Mouse (Mus musculus) liver, embryonic 11.5 days (tissue): ENCODE measurements around the gene Kcnf1. TPM values are rescaled to one million over a fixed set of nuclear protein-coding genes. Genes with fewer than 3 reads are reported as not detected.

Experiments used
- ATAC-seq: fragments of 200-750 bp; cut with Nextera tagmentation; replicated peaks from 2 replicates; pipeline ENCODE4 v1.8.0; 2017; ENCODE audit warnings: moderate number of reproducible peaks, mild to moderate bottlenecking, moderate TSS enrichment, moderate library complexity; ENCODE audit not compliant: low FRiP score
- DNase-seq: peaks from one replicate; pipeline ENCODE4 v3.0.0-alpha.2; 2017; ENCODE audit warnings: low spot score
- H3K27ac ChIP-seq: fragments of 300-500 bp; sonication (generic); 2 replicates; pipeline ENCODE4 v1.5.1; 2014; ENCODE audit warnings: mild to moderate bottlenecking, low read depth, low read length, control low read depth
- H3K27me3 ChIP-seq: fragments of 300-500 bp; sonication (generic); replicated peaks from 2 replicates; pipeline ENCODE4 v1.6.1; 2014; ENCODE audit warnings: low read length, mixed read lengths; ENCODE audit not compliant: control insufficient read depth, insufficient read depth
- H3K36me3 ChIP-seq: fragments of 300-500 bp; sonication (generic); 2 replicates; pipeline ENCODE4 v1.6.1; 2014; ENCODE audit warnings: mild to moderate bottlenecking, low read length, moderate library complexity, mixed read lengths; ENCODE audit not compliant: control insufficient read depth, insufficient read depth
- H3K4me1 ChIP-seq: fragments of 300-500 bp; sonication (generic); replicated peaks from 2 replicates; pipeline ENCODE4 v1.6.1; 2014; ENCODE audit warnings: low read length, mixed read lengths; ENCODE audit not compliant: control insufficient read depth, insufficient read depth
- H3K4me2 ChIP-seq: fragments of 300-500 bp; sonication (generic); 2 replicates; pipeline ENCODE4 v1.6.1; 2014; ENCODE audit warnings: mild to moderate bottlenecking, control low read depth, moderate library complexity
- H3K4me3 ChIP-seq: fragments of 300-500 bp; sonication (generic); 2 replicates; pipeline ENCODE4 v1.5.1; 2014; ENCODE audit warnings: low read depth, low read length, control low read depth
- H3K9ac ChIP-seq: fragments of 300-500 bp; sonication (generic); 2 replicates; pipeline ENCODE4 v1.6.1; 2014; ENCODE audit warnings: low read depth, low read length, control low read depth
- H3K9me3 ChIP-seq: fragments of 300-500 bp; sonication (generic); 2 replicates; pipeline ENCODE4 v1.6.1; 2016; ENCODE audit warnings: low read length, inconsistent platforms, mixed read lengths; ENCODE audit not compliant: control insufficient read depth
- WGBS: fragments of 180-500 bp; shearing (Covaris S2); extraction: QIAGEN DNeasy Blood & Tissue Kit; methylation state at CpG from one replicate; pipeline ENCODE4 v1.1.7; 2014; 5-methylcytosine and 5-hydroxymethylcytosine counted together
- polyA plus RNA-seq: library from polyadenylated mRNA; unstranded; fragments of >200 nt; fragmentation: Nextera tagmentation; extraction: Ambion mirVana; gene quantifications from 2 replicates; pipeline ENCODE4 v1.2.1, GENCODE M21; 2014

The Kcnf1 gene
- 0.53 and 0.82 TPM in 2 replicates for polyA plus RNA-seq

GRCm38 (mm10) chr12:17176757-17177092 is at the start of gene Kcnf1:
Gene Kcnf1, minus strand, starts transcription at chr12:17176888.
- DNase-seq (no peak), ATAC-seq (no peak)
- H3K4me2 ChIP-seq = peak within 1 kb of the TSS; percentile 65
- H3K9me3 ChIP-seq = no peaks in the 10 kb centered on the region
- H3K4me1 ChIP-seq = no peaks in the 10 kb centered on the region
- 31% methylated on average over 4 of the region's 4 CpGs for WGBS
- H3K27me3 ChIP-seq = peaks cover 35% of the 10 kb centered on the region
- H3K27ac ChIP-seq = no peak within 1 kb of the TSS
- no peaks in the 10 kb centered on the region for H3K36me3 ChIP-seq
- H3K9ac ChIP-seq = no peak within 1 kb of the TSS
- H3K4me3 ChIP-seq = peak within 1 kb of the TSS; percentile 41

GRCm38 (mm10) chr12:17225012-17225411 is 48.3 kb upstream of the Kcnf1 start:
- Histone ChIP-seq H3K4me2 (no peak overlapping the region), H3K27me3 (no peaks in the 10 kb centered on the region), H3K27ac (no peak overlapping the region), H3K9me3 (no peaks in the 10 kb centered on the region), H3K4me3 (no peak overlapping the region), H3K9ac (no peak overlapping the region), H3K36me3 (no peaks in the 10 kb centered on the region), H3K4me1 (no peaks in the 10 kb centered on the region)
- 78% methylated on average over 5 of the region's 5 CpGs for WGBS
- no peak for ATAC-seq
- no peak for DNase-seq

GRCm38 (mm10) chr12:17223050-17223449 is 46.4 kb upstream of the Kcnf1 start:
- no peak overlapping the region for H3K4me3 ChIP-seq
- H3K4me1 ChIP-seq = no peaks in the 10 kb centered on the region
- no peaks in the 10 kb centered on the region for H3K27me3 ChIP-seq
- WGBS = 57% methylated on average over 3 of the region's 3 CpGs
- H3K27ac ChIP-seq = no peak overlapping the region
- no peak overlapping the region for H3K9ac ChIP-seq
- no peak for ATAC-seq
- no peaks in the 10 kb centered on the region for H3K9me3 ChIP-seq
- no peak overlapping the region for H3K4me2 ChIP-seq
- DNase-seq = no peak
- no peaks in the 10 kb centered on the region for H3K36me3 ChIP-seq

GRCm38 (mm10) chr12:17221891-17222428 is 45.3 kb upstream of the Kcnf1 start:
- 43% methylated on average over 5 of the region's 5 CpGs for WGBS
- Histone ChIP-seq H3K4me1 (no peaks in the 10 kb centered on the region), H3K27ac (no peak overlapping the region), H3K36me3 (no peaks in the 10 kb centered on the region), H3K4me2 (no peak overlapping the region), H3K27me3 (no peaks in the 10 kb centered on the region), H3K4me3 (no peak overlapping the region), H3K9ac (no peak overlapping the region), H3K9me3 (no peaks in the 10 kb centered on the region)
- DNase-seq (no peak), ATAC-seq (no peak)

GRCm38 (mm10) chr12:17220631-17221030 is 43.9 kb upstream of the Kcnf1 start:
- Histone ChIP-seq H3K4me1 (no peaks in the 10 kb centered on the region), H3K9me3 (no peaks in the 10 kb centered on the region), H3K27ac (no peak overlapping the region), H3K4me2 (no peak overlapping the region), H3K4me3 (no peak overlapping the region), H3K9ac (no peak overlapping the region), H3K27me3 (no peaks in the 10 kb centered on the region), H3K36me3 (no peaks in the 10 kb centered on the region)
- DNase-seq (no peak), ATAC-seq (no peak)
- WGBS = 66% methylated on average over 5 of the region's 5 CpGs

GRCm38 (mm10) chr12:17219107-17219506 is 42.4 kb upstream of the Kcnf1 start:
- ATAC-seq = no peak
- H3K4me1 ChIP-seq = no peaks in the 10 kb centered on the region
- no peaks in the 10 kb centered on the region for H3K36me3 ChIP-seq
- H3K4me3 ChIP-seq = no peak overlapping the region
- no peak overlapping the region for H3K9ac ChIP-seq
- DNase-seq = no peak
- WGBS = 65% methylated on average over 4 of the region's 4 CpGs
- H3K9me3 ChIP-seq = no peaks in the 10 kb centered on the region
- H3K4me2 ChIP-seq = no peak overlapping the region
- H3K27ac ChIP-seq = no peak overlapping the region
- no peaks in the 10 kb centered on the region for H3K27me3 ChIP-seq

- no peaks in the 10 kb centered on the region for H3K4me1 ChIP-seq
- H3K9me3 ChIP-seq = no peaks in the 10 kb centered on the region
- WGBS = 70% methylated on average over 8 of the region's 8 CpGs
- no peaks in the 10 kb centered on the region for H3K36me3 ChIP-seq
- no peak overlapping the region for H3K4me3 ChIP-seq
- H3K27me3 ChIP-seq = no peaks in the 10 kb centered on the region
- H3K4me2 ChIP-seq = no peak overlapping the region
- ATAC-seq = no peak
- DNase-seq = no peak
- no peak overlapping the region for H3K9ac ChIP-seq
- no peak overlapping the region for H3K27ac ChIP-seq
Measured at GRCm38 (mm10) chr12:17218390-17218789, 41.7 kb upstream of the Kcnf1 start.

- ATAC-seq = no peak
- Histone ChIP-seq H3K9me3 (no peaks in the 10 kb centered on the region), H3K4me3 (no peak overlapping the region), H3K27ac (no peak overlapping the region), H3K27me3 (no peaks in the 10 kb centered on the region), H3K36me3 (no peaks in the 10 kb centered on the region), H3K4me1 (no peaks in the 10 kb centered on the region), H3K4me2 (no peak overlapping the region), H3K9ac (no peak overlapping the region)
- DNase-seq = no peak
- 85% methylated on average over 7 of the region's 7 CpGs for WGBS
Measured at GRCm38 (mm10) chr12:17215751-17216150, 39.1 kb upstream of the Kcnf1 start.

GRCm38 (mm10) chr12:17202492-17203322 is 26.0 kb upstream of the Kcnf1 start:
- WGBS = 67% methylated on average over 13 of the region's 13 CpGs
- H3K9ac ChIP-seq = no peak overlapping the region
- no peaks in the 10 kb centered on the region for H3K36me3 ChIP-seq
- no peaks in the 10 kb centered on the region for H3K4me1 ChIP-seq
- H3K27me3 ChIP-seq = no peaks in the 10 kb centered on the region
- no peak overlapping the region for H3K4me3 ChIP-seq
- no peak for ATAC-seq
- H3K4me2 ChIP-seq = no peak overlapping the region
- no peak for DNase-seq
- no peaks in the 10 kb centered on the region for H3K9me3 ChIP-seq
- H3K27ac ChIP-seq = no peak overlapping the region
